Mouse (Mus musculus): Measurements from ENCODE around the gene Zfp748. TPM values are rescaled to one million over a fixed set of nuclear protein-coding genes. Genes with fewer than 3 reads are reported as not detected.
A peak's percentile ranks its signal among the peaks of the same experiment; 100 is the strongest.

Zfp748 gene
- polyA plus RNA-seq, 1 experiment: 1.1 TPM

DNA sequence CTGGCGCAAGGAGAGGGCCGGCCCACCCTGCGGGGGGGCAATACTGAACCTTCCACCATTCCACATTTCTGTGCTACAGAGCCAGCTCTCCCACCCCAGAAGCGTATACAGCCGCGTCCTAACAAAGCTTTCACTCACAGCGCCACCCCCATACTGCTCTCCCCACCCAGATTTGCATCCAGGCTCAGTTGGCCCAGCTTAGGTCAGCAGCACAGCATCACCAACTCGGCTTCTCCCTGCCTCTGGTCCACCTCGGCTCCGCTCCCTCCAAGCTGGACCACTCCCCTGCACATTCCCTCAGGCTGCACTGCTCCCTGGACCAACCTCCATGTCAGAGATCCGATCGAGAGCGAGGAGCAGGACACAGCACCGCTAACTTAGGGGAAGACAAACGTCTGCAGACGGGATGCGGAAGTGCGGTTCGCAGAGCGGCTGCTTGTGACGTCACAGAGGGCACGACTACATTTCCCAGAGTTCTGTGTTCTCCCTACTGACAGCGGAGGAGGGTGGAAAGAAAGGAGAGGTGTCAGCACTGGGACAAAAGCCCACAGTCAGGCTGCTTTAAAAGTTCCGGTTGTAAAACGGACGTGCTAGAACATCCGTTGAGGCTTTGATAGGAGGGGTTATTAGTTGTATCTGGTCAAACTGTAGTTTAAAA, 27.7 kb downstream of the Zfp748 start, which contains the start of the genes Gm26965 and Zfp87:
TSS of gene Gm26965 (minus strand) at position 399 of the 658 bp plus-strand sequence.
TSS of gene Zfp87 (minus strand) at position 425 of the 658 bp plus-strand sequence.
- no peaks in the 10 kb centered on the region for H3K27me3 ChIP-seq (ENCODE audit: control insufficient read depth, insufficient read depth, insufficient read length)
- no peak for TF ChIP-seq MYOD1 (IDR thresholded peaks at IDR 0.05; ENCODE audit: control insufficient read depth, insufficient read length, low read depth)
- no peak for TF ChIP-seq CEBPB (IDR thresholded peaks at IDR 0.05; ENCODE audit: low read depth)
- no peak for TF ChIP-seq FOSL1 (IDR thresholded peaks at IDR 0.05; ENCODE audit: insufficient read depth, low read length, poor library complexity, severe bottlenecking)
- no peak for TF ChIP-seq MYOG (IDR thresholded peaks at IDR 0.05; ENCODE audit: control insufficient read depth, extremely low read depth, insufficient read length)
- peak within 1 kb of the TSS; percentile 83 for H3K4me3 ChIP-seq (ENCODE audit: insufficient read depth, poor library complexity, severe bottlenecking)
- H3ac ChIP-seq (ENCODE audit: control insufficient read depth, insufficient read length, low read depth): peak within 1 kb of the TSS; percentile 86
- H3K36me3 ChIP-seq (ENCODE audit: control insufficient read depth, insufficient read depth): peaks cover 2% of the 10 kb centered on the region
- H3K79me3 ChIP-seq (ENCODE audit: low read depth): peaks cover 34% of the 10 kb centered on the region
- H3K79me2 ChIP-seq (ENCODE audit: control insufficient read depth, insufficient read depth): peaks cover 35% of the 10 kb centered on the region

DNA sequence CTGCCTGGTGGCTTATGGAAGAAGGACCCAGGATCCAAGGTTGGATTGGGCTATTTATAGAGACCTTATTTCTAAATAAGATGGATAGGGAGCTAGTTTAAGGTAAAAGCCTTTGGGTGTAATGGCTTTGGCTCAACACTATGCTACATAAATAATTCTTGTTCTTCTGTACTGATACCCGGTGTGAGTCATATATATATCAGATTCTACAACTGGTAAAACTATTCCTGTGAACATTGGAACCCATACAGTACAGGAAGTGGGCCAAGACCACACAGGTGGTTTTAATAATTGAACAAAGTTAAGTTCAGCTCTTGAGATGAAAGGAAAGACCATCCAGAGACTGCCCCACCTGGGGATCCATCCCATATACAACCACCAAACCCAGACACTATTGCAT, 52.7 kb downstream of the Zfp748 start:
- TF ChIP-seq USF1 (IDR thresholded peaks at IDR 0.05; ENCODE audit: low read depth): no peak
- no peak for TF ChIP-seq CEBPB (IDR thresholded peaks at IDR 0.05; ENCODE audit: low read depth)

DNA sequence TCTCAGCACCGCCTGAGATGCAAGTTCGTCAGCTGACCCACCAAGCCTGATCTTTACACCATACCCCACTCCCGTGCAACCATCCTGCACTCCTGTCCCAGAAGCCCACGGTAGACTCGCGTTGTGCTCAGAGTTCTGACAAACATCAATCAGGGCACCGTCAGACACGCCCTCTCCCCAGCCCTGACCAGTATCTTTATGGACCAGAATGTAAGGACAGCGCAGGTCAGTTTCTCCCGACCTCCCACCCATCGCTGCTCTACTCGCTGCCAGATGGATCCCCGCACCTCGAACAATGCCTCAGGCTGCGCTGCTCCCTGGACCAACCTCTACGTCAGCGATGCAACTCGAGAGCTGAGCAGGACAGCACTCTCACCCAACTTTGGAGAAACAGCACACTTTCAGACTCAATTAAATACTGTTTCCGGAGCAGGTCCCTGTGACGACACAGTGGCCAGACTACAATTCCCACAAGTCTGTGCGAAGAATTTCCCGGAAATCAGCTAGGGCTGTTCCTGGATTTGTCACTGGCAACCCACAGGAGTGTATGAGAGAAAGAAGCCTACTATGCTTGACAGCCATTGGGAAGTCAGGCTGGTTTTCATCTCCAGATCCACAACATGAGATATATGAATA, 53.4 kb downstream of the Zfp748 start, which contains the start of gene Zfp58:
TSS of gene Zfp58 (minus strand) at position 472 of the 636 bp plus-strand sequence.
- H3K4me3 ChIP-seq (ENCODE audit: insufficient read depth, poor library complexity, severe bottlenecking): peak within 1 kb of the TSS; percentile 68
- H3ac ChIP-seq (ENCODE audit: control insufficient read depth, insufficient read length, low read depth): peak within 1 kb of the TSS; percentile 88
- peaks cover 5% of the 10 kb centered on the region for H3K79me3 ChIP-seq (ENCODE audit: low read depth)
- H3K27me3 ChIP-seq (ENCODE audit: control insufficient read depth, insufficient read depth, insufficient read length): no peaks in the 10 kb centered on the region
- TF ChIP-seq MAX (IDR thresholded peaks at IDR 0.05) (no peak), FOSL1 (IDR thresholded peaks at IDR 0.05; ENCODE audit: insufficient read depth, low read length, poor library complexity, severe bottlenecking) (no peak), USF1 (IDR thresholded peaks at IDR 0.05; ENCODE audit: low read depth) (no peak), CEBPB (IDR thresholded peaks at IDR 0.05; ENCODE audit: low read depth) (peak; percentile 33), MYOG (IDR thresholded peaks at IDR 0.05; ENCODE audit: control insufficient read depth, extremely low read depth, insufficient read length) (no peak), MYOD1 (IDR thresholded peaks at IDR 0.05; ENCODE audit: control insufficient read depth, insufficient read length, low read depth) (no peak)
- H3K79me2 ChIP-seq (ENCODE audit: control insufficient read depth, insufficient read depth): peaks cover 10% of the 10 kb centered on the region
- H3K36me3 ChIP-seq (ENCODE audit: control insufficient read depth, insufficient read depth): no peaks in the 10 kb centered on the region

More for the DNA sequence above, 52.7 kb downstream of the Zfp748 start:
- Histone ChIP-seq H3K36me3 (ENCODE audit: control insufficient read depth, insufficient read depth) (no peaks in the 10 kb centered on the region), H3ac (ENCODE audit: control insufficient read depth, insufficient read length, low read depth) (no peak overlapping the region), H3K79me2 (ENCODE audit: control insufficient read depth, insufficient read depth) (peaks cover 10% of the 10 kb centered on the region), H3K79me3 (ENCODE audit: low read depth) (peaks cover 5% of the 10 kb centered on the region), H3K4me3 (ENCODE audit: insufficient read depth, poor library complexity, severe bottlenecking) (no peak overlapping the region), H3K27me3 (ENCODE audit: control insufficient read depth, insufficient read depth, insufficient read length) (no peaks in the 10 kb centered on the region)

DNA sequence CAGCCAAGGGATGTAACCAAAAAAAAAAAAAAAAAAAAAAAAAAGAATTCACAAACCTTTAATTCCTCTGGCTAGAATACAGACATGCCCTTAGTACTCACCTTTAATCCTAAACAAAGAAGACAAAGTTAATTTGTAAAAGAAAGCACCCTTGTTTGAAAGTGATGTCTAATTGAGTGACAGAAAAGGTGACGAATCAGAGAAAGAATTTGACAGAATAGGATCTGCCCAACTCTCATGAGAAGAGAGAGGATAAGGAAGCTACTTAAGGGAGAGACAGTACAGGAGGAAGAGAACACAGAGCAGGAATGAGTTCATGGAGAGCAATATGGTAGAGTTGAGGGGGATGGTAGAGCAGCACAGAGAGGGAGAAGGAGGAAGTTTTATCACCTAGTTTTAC, 58.0 kb downstream of the Zfp748 start:
- H3K79me2 ChIP-seq (ENCODE audit: control insufficient read depth, insufficient read depth): peaks cover 10% of the 10 kb centered on the region
- no peak overlapping the region for H3ac ChIP-seq (ENCODE audit: control insufficient read depth, insufficient read length, low read depth)
- no peak for TF ChIP-seq USF1 (IDR thresholded peaks at IDR 0.05; ENCODE audit: low read depth)
- TF ChIP-seq FOSL1 (IDR thresholded peaks at IDR 0.05; ENCODE audit: insufficient read depth, low read length, poor library complexity, severe bottlenecking): no peak
- TF ChIP-seq CTCF (IDR thresholded peaks at IDR 0.05; ENCODE audit: control insufficient read depth, insufficient read depth, insufficient read length): no peak
- no peak for TF ChIP-seq CEBPB (IDR thresholded peaks at IDR 0.05; ENCODE audit: low read depth)
- no peak for TF ChIP-seq MAX (IDR thresholded peaks at IDR 0.05)
- no peak for TF ChIP-seq MYOD1 (IDR thresholded peaks at IDR 0.05; ENCODE audit: control insufficient read depth, insufficient read length, low read depth)
- H3K36me3 ChIP-seq (ENCODE audit: control insufficient read depth, insufficient read depth): peaks cover 27% of the 10 kb centered on the region
- H3K79me3 ChIP-seq (ENCODE audit: low read depth): peaks cover 6% of the 10 kb centered on the region
- H3K4me3 ChIP-seq (ENCODE audit: insufficient read depth, poor library complexity, severe bottlenecking): no peak overlapping the region
- H3K27me3 ChIP-seq (ENCODE audit: control insufficient read depth, insufficient read depth, insufficient read length): no peaks in the 10 kb centered on the region

Other genes with a start within 250 kb of the Zfp748 start
- 0.12 TPM for gene Zfp457, start 247.3 kb downstream of the Zfp748 start, polyA plus RNA-seq (2012; fragmentation: generic; extraction: Trizol)
- 0.54 TPM for gene Zfp595, start 221.3 kb downstream of the Zfp748 start, polyA plus RNA-seq (2012; fragmentation: generic; extraction: Trizol)
- 0.90 TPM for gene Gm28044, start 193.3 kb downstream of the Zfp748 start, polyA plus RNA-seq (2012; fragmentation: generic; extraction: Trizol)
- gene Zfp953, start 193.2 kb downstream of the Zfp748 start, polyA plus RNA-seq (2012; fragmentation: generic; extraction: Trizol): 0.16 TPM
- gene Gm28041, start 178.1 kb downstream of the Zfp748 start, polyA plus RNA-seq (2012; fragmentation: generic; extraction: Trizol): 0.88 TPM
- 0.06 TPM for gene Zfp456, start 178.0 kb downstream of the Zfp748 start, polyA plus RNA-seq (2012; fragmentation: generic; extraction: Trizol)
- gene Zfp429, start 154.0 kb downstream of the Zfp748 start, polyA plus RNA-seq (2012; fragmentation: generic; extraction: Trizol): 1.4 TPM
- gene Zfp459, start 132.4 kb downstream of the Zfp748 start, polyA plus RNA-seq (2012; fragmentation: generic; extraction: Trizol): not detected
- gene Zfp874a, start 102.2 kb downstream of the Zfp748 start, polyA plus RNA-seq (2012; fragmentation: generic; extraction: Trizol): 0.75 TPM
- 1.4 TPM for gene Zfp874b, start 69.6 kb downstream of the Zfp748 start, polyA plus RNA-seq (2012; fragmentation: generic; extraction: Trizol)
- 1.3 TPM for gene Zfp58, start 53.3 kb downstream of the Zfp748 start, polyA plus RNA-seq (2012; fragmentation: generic; extraction: Trizol)
- not detected for gene Gm26965, start 27.7 kb downstream of the Zfp748 start, polyA plus RNA-seq (2012; fragmentation: generic; extraction: Trizol)
- 13.1 TPM for gene Zfp87, start 27.7 kb downstream of the Zfp748 start, polyA plus RNA-seq (2012; fragmentation: generic; extraction: Trizol)
- gene Zfp729b, start 55.9 kb upstream of the Zfp748 start, polyA plus RNA-seq (2012; fragmentation: generic; extraction: Trizol): 0.94 TPM
- gene Gm49345, start 83.9 kb upstream of the Zfp748 start, polyA plus RNA-seq (2012; fragmentation: generic; extraction: Trizol): 0.23 TPM
- 0.68 TPM for gene Zfp729a, start 84.0 kb upstream of the Zfp748 start, polyA plus RNA-seq (2012; fragmentation: generic; extraction: Trizol)
- gene Zfp738, start 133.2 kb upstream of the Zfp748 start, polyA plus RNA-seq (2012; fragmentation: generic; extraction: Trizol): 0.73 TPM
- 1.3 TPM for gene Zfp65, start 175.3 kb upstream of the Zfp748 start, polyA plus RNA-seq (2012; fragmentation: generic; extraction: Trizol)
- gene Zfp85, start 201.4 kb upstream of the Zfp748 start, polyA plus RNA-seq (2012; fragmentation: generic; extraction: Trizol): 0.51 TPM
- 0.04 TPM for gene Zfp493, start 225.9 kb upstream of the Zfp748 start, polyA plus RNA-seq (2012; fragmentation: generic; extraction: Trizol)